11 mouse cellular contexts compared by ENCODE assay signal in genomic region chr4:130553121-130553448, GRCm38 (mm10). TPM values are rescaled to one million over a fixed set of nuclear protein-coding genes. Genes with fewer than 3 reads are reported as not detected.
A peak's percentile ranks its signal among the peaks of the same experiment; 100 is the strongest.
DNase-seq lines count a peak whose midpoint lies in the region; ATAC-seq lines count a peak whose summit lies in the region.
"Had no signal": no experiment of that assay in that cellular context is flagged by ENCODE, and none has a peak within 500 bp of the region (broad histone marks: within the 10 kb centered on the region; RNA-seq: fewer than 3 reads in every experiment).

No protein-coding gene starts in this region.

- H3K9me3 ChIP-seq in kidney, embryonic 14.5 days (ENCODE audit: control insufficient read depth, low read length): no peaks in the 10 kb centered on the region
- no peaks in the 10 kb centered on the region for H3K9me3 ChIP-seq in intestine, embryonic 15.5 days
- no peaks in the 10 kb centered on the region for H3K9me3 ChIP-seq in midbrain, embryonic 16.5 days (replicated peaks; ENCODE audit: control insufficient read depth, low read length, poor library complexity, severe bottlenecking)

- peak; percentile 5; the same call in 1 of the 2 replicates for ATAC-seq in kidney, embryonic 14.5 days (ENCODE audit: low FRiP score, low TSS enrichment)
- 0 out of 2 replicates have a peak, but pooled peaks have one; percentile 25 for ATAC-seq in intestine, embryonic 15.5 days
- no peak; the same call in 1 of the 2 replicates for ATAC-seq in midbrain, embryonic 16.5 days

- H3K9ac ChIP-seq in kidney, embryonic 14.5 days (ENCODE audit: low read depth, low read length): no peak overlapping the region
- H3K9ac ChIP-seq in intestine, embryonic 15.5 days: no peak overlapping the region
- H3K9ac ChIP-seq in midbrain, embryonic 16.5 days (ENCODE audit: low read depth, low read length): 0 out of 2 replicates have a peak overlapping the region, but pooled peaks have one; percentile 22

- H3K27ac ChIP-seq in kidney, embryonic 14.5 days (ENCODE audit: low read depth, low read length): no peak overlapping the region
- no peak overlapping the region for H3K27ac ChIP-seq in intestine, embryonic 15.5 days
- H3K27ac ChIP-seq in midbrain, embryonic 16.5 days (ENCODE audit: low read length): peak overlapping the region; percentile 77

- peaks cover 14% of the 10 kb centered on the region for H3K4me1 ChIP-seq in kidney, embryonic 14.5 days (ENCODE audit: control insufficient read depth, insufficient read depth, low read length)
- H3K4me1 ChIP-seq in intestine, embryonic 15.5 days (replicated peaks): peaks cover 14% of the 10 kb centered on the region
- peaks cover 26% of the 10 kb centered on the region for H3K4me1 ChIP-seq in midbrain, embryonic 16.5 days (ENCODE audit: control insufficient read depth, insufficient read depth, low read length)

- no peak overlapping the region for H3K4me2 ChIP-seq in kidney, embryonic 14.5 days (replicated peaks; ENCODE audit: low read depth, low read length)
- no peak overlapping the region for H3K4me2 ChIP-seq in intestine, embryonic 15.5 days (replicated peaks)
- no peak overlapping the region for H3K4me2 ChIP-seq in midbrain, embryonic 16.5 days (ENCODE audit: low read length)

- WGBS in kidney, embryonic 14.5 days: 15% methylated on average over 6 of the region's 6 CpGs
- WGBS in intestine, embryonic 15.5 days: 23% methylated on average over 6 of the region's 6 CpGs
- 9% methylated on average over 6 of the region's 6 CpGs for WGBS in midbrain, embryonic 16.5 days

- peak; percentile 55 for DNase-seq in cerebellum, adult 11-12 months
- no peak for DNase-seq in cerebellum, postnatal 36 days
- DNase-seq in kidney, postnatal 4 days: no peak
- DNase-seq in thymus, postnatal 10 days (ENCODE audit: low spot score in 2 of 2): no peak
- DNase-seq in lung, postnatal 14 days: no peak
- DNase-seq: adrenal gland, postnatal 10 days had no signal

- no peaks in the 10 kb centered on the region for H3K36me3 ChIP-seq in kidney, embryonic 14.5 days (ENCODE audit: control insufficient read depth, insufficient read depth, low read length)
- H3K36me3 ChIP-seq in intestine, embryonic 15.5 days: no peaks in the 10 kb centered on the region
- no peaks in the 10 kb centered on the region for H3K36me3 ChIP-seq in midbrain, embryonic 16.5 days (ENCODE audit: control insufficient read depth, insufficient read depth, low read length)
- H3K36me3 ChIP-seq: G1E had no signal

- H3K4me3 ChIP-seq in kidney, embryonic 14.5 days (ENCODE audit: low read length): no peak overlapping the region
- H3K4me3 ChIP-seq in intestine, embryonic 15.5 days (replicated peaks): no peak overlapping the region
- H3K4me3 ChIP-seq in midbrain, embryonic 16.5 days (ENCODE audit: low read depth, low read length): no peak overlapping the region
- H3K4me3 ChIP-seq: megakaryocyte, embryonic 14.5 days had no signal

- no peaks in the 10 kb centered on the region for H3K27me3 ChIP-seq in kidney, embryonic 14.5 days (ENCODE audit: control insufficient read depth, insufficient read depth, low read length)
- no peaks in the 10 kb centered on the region for H3K27me3 ChIP-seq in intestine, embryonic 15.5 days (replicated peaks)
- no peaks in the 10 kb centered on the region for H3K27me3 ChIP-seq in midbrain, embryonic 16.5 days (ENCODE audit: control insufficient read depth, insufficient read depth, low read depth, low read length)

RNA-seq across cellular contexts. Expression of gene Nkain1, which starts 20.9 kb away (rescaled TPM):
- 6.7 and 17.2 TPM in 2 replicates for polyA plus RNA-seq in kidney, embryonic 14.5 days (2014; fragmentation: Nextera tagmentation; extraction: Ambion mirVana)
- polyA plus RNA-seq in intestine, embryonic 15.5 days (2015; fragmentation: Nextera tagmentation; extraction: Ambion mirVana): 1.1 and 1.2 TPM in 2 replicates
- polyA plus RNA-seq in midbrain, embryonic 16.5 days (2015; fragmentation: Nextera tagmentation; extraction: Ambion mirVana): 7.2 and 9.1 TPM in 2 replicates
- polyA plus RNA-seq: G1E had no signal
